8 mouse cellular contexts compared by ENCODE assay signal in genomic region chr11:50225611-50226378, GRCm38 (mm10). TPM values are rescaled to one million over a fixed set of nuclear protein-coding genes. Genes with fewer than 3 reads are reported as not detected.
DNase-seq lines count a peak whose midpoint lies in the region; ATAC-seq and TF ChIP-seq lines count a peak whose summit lies in the region.

No protein-coding gene starts in this region.

- H3K4me2 ChIP-seq in hindbrain, embryonic 15.5 days = peak overlapping the region; percentile 95
- H3K4me2 ChIP-seq in liver, embryonic 11.5 days = peak overlapping the region; percentile 99
- H3K4me2 ChIP-seq in neural tube, embryonic 11.5 days (ENCODE audit: low read depth) = peak overlapping the region; percentile 97

- H3K27ac ChIP-seq in embryonic fibroblast, embryonic 13.5 days (ENCODE audit: insufficient read depth, low read length) = no peak overlapping the region
- H3K27ac ChIP-seq in hindbrain, embryonic 15.5 days (replicated peaks) = peak overlapping the region; percentile 91
- H3K27ac ChIP-seq in liver, embryonic 11.5 days (ENCODE audit: low read depth, low read length) = peak overlapping the region; percentile 97
- peak overlapping the region; percentile 37 for H3K27ac ChIP-seq in neural tube, embryonic 11.5 days (ENCODE audit: low read depth, low read length)

- ATAC-seq in hindbrain, embryonic 15.5 days (ENCODE audit: low FRiP score, low read depth) = peak; percentile 39
- ATAC-seq in liver, embryonic 11.5 days (replicated peaks; ENCODE audit: low FRiP score) = peak; percentile 13
- ATAC-seq in neural tube, embryonic 11.5 days (ENCODE audit: insufficient read depth, low FRiP score, low TSS enrichment) = peak; percentile 28; the same call in 1 of the 2 replicates

- H3K36me3 ChIP-seq in hindbrain, embryonic 15.5 days = 0 out of 2 replicates have a peak, but pooled peaks cover 3% of the 10 kb centered on the region
- H3K36me3 ChIP-seq in liver, embryonic 11.5 days (ENCODE audit: control insufficient read depth, insufficient read depth, low read length) = peaks cover 4% of the 10 kb centered on the region; the same call in 1 of the 2 replicates
- no peaks in the 10 kb centered on the region; the same call in 1 of the 2 replicates for H3K36me3 ChIP-seq in neural tube, embryonic 11.5 days (ENCODE audit: control insufficient read depth, insufficient read depth, low read length)

- WGBS in hindbrain, embryonic 15.5 days = 3% methylated on average over 34 of the region's 34 CpGs
- WGBS in liver, embryonic 11.5 days = 2% methylated on average over 34 of the region's 34 CpGs
- WGBS in neural tube, embryonic 11.5 days = 2% methylated on average over 23 of the region's 34 CpGs

- peak overlapping the region; percentile 92 for H3K4me3 ChIP-seq in embryonic fibroblast, embryonic 13.5 days (ENCODE audit: insufficient read depth, low read length)
- H3K4me3 ChIP-seq in hindbrain, embryonic 15.5 days = peak overlapping the region; percentile 96
- H3K4me3 ChIP-seq in liver, embryonic 11.5 days (ENCODE audit: low read depth, low read length) = peak overlapping the region; percentile 96
- peak overlapping the region; percentile 91 for H3K4me3 ChIP-seq in neural tube, embryonic 11.5 days (ENCODE audit: low read depth, low read length)

- H3K27me3 ChIP-seq in hindbrain, embryonic 15.5 days = no peaks in the 10 kb centered on the region
- no peaks in the 10 kb centered on the region for H3K27me3 ChIP-seq in liver, embryonic 11.5 days (replicated peaks; ENCODE audit: control insufficient read depth, insufficient read depth, low read length)
- 0 out of 2 replicates have a peak, but pooled peaks cover under 1% of the 10 kb centered on the region for H3K27me3 ChIP-seq in neural tube, embryonic 11.5 days (ENCODE audit: control insufficient read depth, insufficient read depth, low read length)

- peaks cover 6% of the 10 kb centered on the region; the same call in 1 of the 2 replicates for H3K4me1 ChIP-seq in embryonic fibroblast, embryonic 13.5 days (ENCODE audit: control insufficient read depth, insufficient read depth, low read length)
- peaks cover 61% of the 10 kb centered on the region for H3K4me1 ChIP-seq in hindbrain, embryonic 15.5 days (replicated peaks)
- H3K4me1 ChIP-seq in liver, embryonic 11.5 days (replicated peaks; ENCODE audit: control insufficient read depth, insufficient read depth, low read length) = peaks cover 39% of the 10 kb centered on the region
- peaks cover 17% of the 10 kb centered on the region for H3K4me1 ChIP-seq in neural tube, embryonic 11.5 days (ENCODE audit: control insufficient read depth, insufficient read depth, low read length)

- peak overlapping the region; percentile 100 for H3K9ac ChIP-seq in hindbrain, embryonic 15.5 days
- peak overlapping the region; percentile 98 for H3K9ac ChIP-seq in liver, embryonic 11.5 days (ENCODE audit: low read depth, low read length)
- H3K9ac ChIP-seq in neural tube, embryonic 11.5 days (ENCODE audit: low read length) = peak overlapping the region; percentile 92

- no peak for TF ChIP-seq POLR2A in embryonic fibroblast, embryonic 13.5 days (IDR thresholded peaks at IDR 0.05; ENCODE audit: low read depth, low read length)

- no peaks in the 10 kb centered on the region for H3K9me3 ChIP-seq in hindbrain, embryonic 15.5 days
- H3K9me3 ChIP-seq in liver, embryonic 11.5 days (ENCODE audit: control insufficient read depth, low read length) = no peaks in the 10 kb centered on the region
- H3K9me3 ChIP-seq in neural tube, embryonic 11.5 days (ENCODE audit: control insufficient read depth, low read length) = no peaks in the 10 kb centered on the region

- TF ChIP-seq CTCF in embryonic fibroblast, embryonic 13.5 days (IDR thresholded peaks at IDR 0.05; ENCODE audit: borderline replicate concordance, insufficient read depth, low read length) = no peak

- DNase-seq in layer of hippocampus, postnatal 10 days (ENCODE audit: low spot score in 2 of 2) = peak; percentile 52 to 54
- DNase-seq in layer of hippocampus, adult 8-10 months (ENCODE audit: low spot score in 2 of 2) = no peak
- peak; percentile 60 for DNase-seq in adipocyte (ENCODE audit: low spot score)
- DNase-seq in liver, embryonic 11.5 days (ENCODE audit: low spot score) = peak; percentile 69
- DNase-seq in neural tube, embryonic 11.5 days (ENCODE audit: low spot score) = peak; percentile 45
- no peak for DNase-seq in layer of hippocampus, adult 9-10 months (ENCODE audit: low spot score)

RNA-seq across cellular contexts. Expression of gene Ltc4s, which starts 12.6 kb away (rescaled TPM):
- 10 to 100 TPM in 1 of 2 experiments, 1 to 10 TPM in 1; 9.9 to 15.5 TPM for total RNA-seq in layer of hippocampus, postnatal 10 days (2021)
- total RNA-seq in layer of hippocampus, adult 8-10 months (2022) = 10 to 100 TPM in 2 of 4 experiments, 1 to 10 TPM in 2; 6.2 to 23.4 (median 10.7) TPM
- polyA plus RNA-seq in embryonic fibroblast, embryonic 13.5 days (2011; ENCODE audit: insufficient read length, low read depth, missing spikeins) = 0.83 TPM in 1 of 2 replicates, not detected in the other
- polyA plus RNA-seq in hindbrain, embryonic 15.5 days (2015; fragmentation: Nextera tagmentation; extraction: Ambion mirVana) = 2.3 and 2.9 TPM in 2 replicates
- polyA plus RNA-seq in liver, embryonic 11.5 days (2014; fragmentation: Nextera tagmentation; extraction: Ambion mirVana) = 0.82 and 2.6 TPM in 2 replicates
- polyA plus RNA-seq in neural tube, embryonic 11.5 days (2014; fragmentation: Nextera tagmentation; extraction: Ambion mirVana) = 0.64 and 1.2 TPM in 2 replicates

RNA-seq across cellular contexts. Expression of gene Mgat4b, which starts 15.1 kb away (rescaled TPM):
- 100 to 1,000 TPM; 201 to 243 TPM for total RNA-seq in layer of hippocampus, postnatal 10 days (2021)
- 10 to 100 TPM; 73.7 to 78.1 (median 76.2) TPM for total RNA-seq in layer of hippocampus, adult 8-10 months (2022)
- 35.1 and 41.8 TPM in 2 replicates for polyA plus RNA-seq in embryonic fibroblast, embryonic 13.5 days (2011; ENCODE audit: insufficient read length, low read depth, missing spikeins)
- 58.1 and 69.2 TPM in 2 replicates for polyA plus RNA-seq in hindbrain, embryonic 15.5 days (2015; fragmentation: Nextera tagmentation; extraction: Ambion mirVana)
- 22.3 and 25.4 TPM in 2 replicates for polyA plus RNA-seq in liver, embryonic 11.5 days (2014; fragmentation: Nextera tagmentation; extraction: Ambion mirVana)
- polyA plus RNA-seq in neural tube, embryonic 11.5 days (2014; fragmentation: Nextera tagmentation; extraction: Ambion mirVana) = 23.2 and 25.1 TPM in 2 replicates

RNA-seq across cellular contexts. Expression of gene Sqstm1, which starts 15.2 kb away (rescaled TPM):
- total RNA-seq in layer of hippocampus, postnatal 10 days (2021) = 100 to 1,000 TPM; 302 to 324 TPM
- total RNA-seq in layer of hippocampus, adult 8-10 months (2022) = 100 to 1,000 TPM; 473 to 497 (median 477) TPM
- polyA plus RNA-seq in embryonic fibroblast, embryonic 13.5 days (2011; ENCODE audit: insufficient read length, low read depth, missing spikeins) = 332 and 376 TPM in 2 replicates
- 422 TPM in 2 replicates for polyA plus RNA-seq in hindbrain, embryonic 15.5 days (2015; fragmentation: Nextera tagmentation; extraction: Ambion mirVana)
- polyA plus RNA-seq in liver, embryonic 11.5 days (2014; fragmentation: Nextera tagmentation; extraction: Ambion mirVana) = 176 and 177 TPM in 2 replicates
- polyA plus RNA-seq in neural tube, embryonic 11.5 days (2014; fragmentation: Nextera tagmentation; extraction: Ambion mirVana) = 185 and 210 TPM in 2 replicates

RNA-seq across cellular contexts. Expression of gene Mrnip, which starts 51.6 kb away (rescaled TPM):
- total RNA-seq in layer of hippocampus, postnatal 10 days (2021) = 10 to 100 TPM; 20.5 to 21.3 TPM
- total RNA-seq in layer of hippocampus, adult 8-10 months (2022) = 10 to 100 TPM; 14.0 to 16.9 (median 15.4) TPM
- polyA plus RNA-seq in embryonic fibroblast, embryonic 13.5 days (2011; ENCODE audit: insufficient read length, low read depth, missing spikeins) = 2.9 and 3.7 TPM in 2 replicates
- 32.8 and 34.6 TPM in 2 replicates for polyA plus RNA-seq in hindbrain, embryonic 15.5 days (2015; fragmentation: Nextera tagmentation; extraction: Ambion mirVana)
- polyA plus RNA-seq in liver, embryonic 11.5 days (2014; fragmentation: Nextera tagmentation; extraction: Ambion mirVana) = 13.9 and 18.7 TPM in 2 replicates
- polyA plus RNA-seq in neural tube, embryonic 11.5 days (2014; fragmentation: Nextera tagmentation; extraction: Ambion mirVana) = 23.7 and 24.9 TPM in 2 replicates

Comparison
In these comparisons a context has a peak if more than half of its experiments do, and no peak if none do; other contexts are left out.
1. DNase-seq: peak in layer of hippocampus, postnatal 10 days (2 of 2), adipocyte (single experiment), liver, embryonic 11.5 days (single experiment) and neural tube, embryonic 11.5 days (single experiment); none in layer of hippocampus, adult 8-10 months (0 of 2) and layer of hippocampus, adult 9-10 months (single experiment).
2. Peak in every context shown above with its lines, with median percentiles within 50 percentile points of each other: H3K4me3 ChIP-seq, ATAC-seq, H3K4me2 ChIP-seq and H3K9ac ChIP-seq.